Mouse (Mus musculus) brain, embryonic 14.5 days (tissue): ENCODE measurements at regions not wholly inside any gene's neighbourhood (a gene's known extent, or its start where the extent isn't known, plus 50 kb on each side); places are given as distances from the start of the nearest gene placed in this dataset.

Source experiments
- CTCF ChIP-seq: fragments of 200-500 bp; IDR thresholded peaks from 2 replicates; pipeline ENCODE4 v1.5.1; 2012; ENCODE audit warnings: inconsistent platforms, mild to moderate bottlenecking, moderate library complexity, borderline replicate concordance; ENCODE audit not compliant: insufficient read depth, insufficient read length; ENCODE audit errors: extremely low read depth
- POLR2A ChIP-seq: fragments of 200-500 bp; IDR thresholded peaks from 2 replicates; pipeline ENCODE4 v1.6.1; 2012; ENCODE audit warnings: mild to moderate bottlenecking, inconsistent platforms, borderline replicate concordance; ENCODE audit not compliant: poor library complexity, insufficient read depth, insufficient read length, severe bottlenecking; ENCODE audit errors: extremely low read depth

DNA sequence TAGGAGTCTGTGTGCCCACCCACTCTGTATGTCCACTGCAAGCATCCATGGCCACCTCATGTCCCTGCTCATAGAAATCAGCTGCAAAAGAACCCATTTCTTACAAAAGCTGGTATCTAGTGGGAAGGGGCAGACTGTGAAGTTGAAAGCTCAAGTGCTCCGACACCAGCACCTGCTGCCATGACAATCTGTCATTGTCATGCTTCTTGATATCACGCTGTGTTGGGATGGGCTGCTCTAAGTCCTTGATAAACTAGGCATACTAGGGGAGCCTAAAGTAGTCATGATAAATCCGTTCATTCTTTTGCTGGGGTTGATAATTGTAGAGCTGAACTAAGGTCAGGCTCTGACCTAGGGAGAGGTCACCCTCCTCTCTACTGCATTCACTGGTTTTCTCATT lies 57.4 kb upstream of the Unc13c start:
- TF ChIP-seq POLR2A (no peak), CTCF (no peak)
